Mouse (Mus musculus) WW6 (cell line): ENCODE measurements around the gene Olfr17.
"Not testable (repeated sequence)": the region's sequence is repeated elsewhere in the genome, so short reads cannot be mapped to it uniquely, and the experiment has no call there.

ENCODE experiments used
- DNase-seq: peaks from one replicate; pipeline ENCODE4 v3.0.0-alpha.2; 2013; ENCODE audit warnings: low read depth, low spot score

Gene Olfr17

GRCm38 (mm10) chr7:107092920-107093319 is at the start of gene Olfr17:
TSS of gene Olfr17 (plus strand) at chr7:107093220.
- DNase-seq, result no peak

DNA sequence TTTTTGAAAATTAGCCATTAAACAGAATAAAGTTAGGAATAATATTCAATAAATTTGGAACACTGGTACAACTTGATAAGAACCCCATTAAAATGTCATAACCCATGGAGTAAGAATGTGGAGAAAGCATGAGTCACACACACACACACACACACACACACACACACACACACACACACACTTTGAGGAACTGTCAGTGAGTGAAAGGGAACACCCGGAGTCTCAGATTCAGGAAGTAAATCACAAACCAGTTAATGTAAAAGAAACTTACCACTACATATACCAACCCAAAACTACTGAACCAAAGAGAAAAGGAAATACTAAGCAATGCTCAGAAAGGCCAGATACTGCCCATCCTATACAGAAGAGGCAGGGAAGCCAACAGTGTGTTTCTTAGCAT is 48.6 kb upstream of the Olfr17 start:
- DNase-seq, result no peak

GRCm38 (mm10) chr7:107045833-107046232 is 47.2 kb upstream of the Olfr17 start:
- DNase-seq, result peak; percentile 14

DNA sequence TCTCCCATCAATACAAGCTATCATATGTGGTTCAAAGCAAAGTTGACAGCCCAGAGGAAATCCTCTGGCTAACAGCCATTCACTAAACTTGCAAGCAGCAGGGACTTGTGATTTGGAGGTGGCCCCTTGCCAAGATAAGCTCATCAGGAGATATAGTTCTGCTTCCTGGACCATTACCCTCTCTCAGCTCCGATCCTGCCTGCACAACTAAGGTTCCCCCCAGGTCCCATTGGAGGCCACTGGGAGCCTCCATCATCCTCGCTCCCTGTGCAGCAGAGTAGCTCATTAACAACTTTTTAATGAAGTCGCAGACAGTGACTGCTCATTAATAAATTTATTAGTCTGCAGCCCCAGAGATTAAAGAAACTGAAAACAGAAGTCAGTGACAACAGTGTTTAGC is 45.4 kb upstream of the Olfr17 start:
- no peak for DNase-seq

- DNase-seq, result no peak
These were observed 22.3 kb upstream of the Olfr17 start, which contains the start of gene Olfr714 for GRCm38 (mm10) chr7:107070681-107071080. TSS of gene Olfr714 (plus strand) at chr7:107070981.

DNA sequence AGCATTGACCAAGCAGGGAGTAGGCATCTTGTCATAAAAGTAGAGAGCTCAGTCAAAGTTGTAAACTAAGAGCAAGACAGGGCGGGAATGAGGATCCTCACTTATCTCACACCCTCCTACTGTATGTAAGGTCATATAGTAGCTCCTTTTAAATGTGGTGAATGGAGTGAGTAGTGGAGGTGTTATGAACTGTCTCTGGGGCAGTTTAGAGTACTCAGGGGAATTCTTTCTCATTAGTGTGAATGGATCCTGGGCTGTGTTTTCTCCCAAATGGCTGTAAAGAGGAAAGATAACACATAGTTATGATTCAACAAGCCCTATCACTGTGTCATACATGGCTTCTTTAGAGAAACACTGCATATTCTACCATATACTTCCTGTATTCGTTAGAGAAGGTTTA is 17.2 kb downstream of the Olfr17 start, which contains the start of gene Olfr715b:
TSS of gene Olfr715b (minus strand) at position 101 of the 400 bp plus-strand sequence.
- DNase-seq, result not testable (repeated sequence)

DNA sequence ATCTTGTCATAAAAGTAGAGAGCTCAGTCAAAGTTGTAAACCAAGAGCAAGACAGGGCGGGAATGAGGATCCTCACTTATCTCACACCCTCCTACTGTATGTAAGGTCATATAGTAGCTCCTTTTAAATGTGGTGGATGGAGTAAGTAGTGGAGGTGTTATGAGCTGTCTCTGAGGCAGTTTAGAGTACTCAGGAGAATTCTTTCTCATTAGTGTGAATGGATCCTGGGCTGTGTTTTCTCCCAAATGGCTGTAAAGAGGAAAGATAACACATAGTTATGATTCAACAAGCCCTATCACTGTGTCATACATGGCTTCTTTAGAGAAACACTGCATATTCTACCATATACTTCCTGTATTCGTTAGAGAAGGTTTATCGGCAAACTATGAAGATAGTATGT is 38.0 kb downstream of the Olfr17 start, which contains the start of gene Olfr715:
TSS of gene Olfr715 (minus strand) at position 101 of the 400 bp plus-strand sequence.
- DNase-seq, result not testable (repeated sequence)

DNA sequence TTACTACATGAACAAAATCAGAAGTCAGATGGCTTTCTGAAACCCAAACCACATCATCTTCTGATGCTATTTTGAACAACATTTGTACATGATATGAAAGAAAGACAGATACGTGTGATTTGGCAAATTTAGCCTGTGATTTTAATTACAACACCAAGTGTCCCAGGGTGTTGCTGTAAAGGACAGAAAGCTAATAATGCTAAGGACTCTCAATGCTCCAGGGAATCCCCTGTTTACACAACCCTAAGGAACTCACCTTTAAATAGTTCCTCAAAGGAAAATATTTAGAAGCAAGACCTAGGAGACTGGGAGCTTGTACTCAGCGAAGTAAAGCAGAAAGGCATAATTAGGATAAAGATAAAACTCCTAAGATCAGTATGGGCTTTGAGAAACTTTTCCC is 45.0 kb downstream of the Olfr17 start, which contains the start of gene Olfr716:
TSS of gene Olfr716 (plus strand) at position 301 of the 400 bp plus-strand sequence.
- not testable (repeated sequence) for DNase-seq
